Comparison of ENCODE assay signal across 7 mouse cellular contexts in genomic region chr19:46042476-46043011, GRCm38 (mm10). TPM values are rescaled to one million over a fixed set of nuclear protein-coding genes. Genes with fewer than 3 reads are reported as not detected.
A peak's percentile ranks its signal among the peaks of the same experiment; 100 is the strongest.
DNase-seq lines count a peak whose midpoint lies in the region; ATAC-seq and TF ChIP-seq lines count a peak whose summit lies in the region.

No protein-coding gene starts in this region.

- no peaks in the 10 kb centered on the region for H3K27me3 ChIP-seq in embryonic facial prominence, embryonic 12.5 days
- no peaks in the 10 kb centered on the region for H3K27me3 ChIP-seq in hindbrain, postnatal 0 days (ENCODE audit: insufficient read depth, low read length)
- H3K27me3 ChIP-seq in limb, embryonic 15.5 days: no peaks in the 10 kb centered on the region
- no peaks in the 10 kb centered on the region for H3K27me3 ChIP-seq in neural tube, embryonic 13.5 days

- peak overlapping the region; percentile 30; the same call in 1 of the 2 replicates for H3K27ac ChIP-seq in ES-E14 (ENCODE audit: insufficient read depth, low read depth, low read length, poor library complexity, severe bottlenecking)
- peak overlapping the region; percentile 99 for H3K27ac ChIP-seq in embryonic facial prominence, embryonic 12.5 days
- H3K27ac ChIP-seq in hindbrain, postnatal 0 days: peak overlapping the region; percentile 88
- H3K27ac ChIP-seq in limb, embryonic 15.5 days: peak overlapping the region; percentile 99
- H3K27ac ChIP-seq in neural tube, embryonic 13.5 days (replicated peaks): peak overlapping the region; percentile 99

- ATAC-seq in embryonic facial prominence, embryonic 12.5 days (ENCODE audit: insufficient number of reproducible peaks, insufficient read depth, low FRiP score, low TSS enrichment): peak; percentile 32; the same call in 1 of the 2 replicates
- ATAC-seq in hindbrain, postnatal 0 days: peak; percentile 4; the same call in 1 of the 2 replicates
- ATAC-seq in limb, embryonic 15.5 days (ENCODE audit: insufficient number of reproducible peaks, low FRiP score, low TSS enrichment, low read depth): no peak
- ATAC-seq in neural tube, embryonic 13.5 days (ENCODE audit: low read depth): peak; percentile 32

- TF ChIP-seq CTCF in hindbrain, postnatal 0 days (IDR thresholded peaks at IDR 0.05; ENCODE audit: low read depth): no peak

- DNase-seq in B cell, adult 2 months: peak; percentile 31 to 32
- DNase-seq in ES-E14 (ENCODE audit: low read depth, low spot score): no peak
- DNase-seq in hindbrain, postnatal 0 days (ENCODE audit: low spot score): peak; percentile 52
- no peak for DNase-seq in urinary bladder, postnatal 36 days (ENCODE audit: low spot score in 2 of 2)

- WGBS in embryonic facial prominence, embryonic 12.5 days: 3% methylated on average over 6 of the region's 6 CpGs
- 0% methylated on average over 6 of the region's 6 CpGs for WGBS in hindbrain, postnatal 0 days
- 3% methylated on average over 6 of the region's 6 CpGs for WGBS in limb, embryonic 15.5 days
- 1% methylated on average over 6 of the region's 6 CpGs for WGBS in neural tube, embryonic 13.5 days

- peak overlapping the region; percentile 86 for H3K4me2 ChIP-seq in embryonic facial prominence, embryonic 12.5 days (replicated peaks)
- H3K4me2 ChIP-seq in hindbrain, postnatal 0 days (ENCODE audit: low read depth, low read length): peak overlapping the region; percentile 82
- H3K4me2 ChIP-seq in limb, embryonic 15.5 days: peak overlapping the region; percentile 82
- peak overlapping the region; percentile 100 for H3K4me2 ChIP-seq in neural tube, embryonic 13.5 days

- H3K9me3 ChIP-seq in ES-E14 (ENCODE audit: control insufficient read depth, insufficient read depth, low read depth, low read length): no peaks in the 10 kb centered on the region
- H3K9me3 ChIP-seq in embryonic facial prominence, embryonic 12.5 days: no peaks in the 10 kb centered on the region
- no peaks in the 10 kb centered on the region for H3K9me3 ChIP-seq in hindbrain, postnatal 0 days (ENCODE audit: low read length)
- H3K9me3 ChIP-seq in limb, embryonic 15.5 days: no peaks in the 10 kb centered on the region
- no peaks in the 10 kb centered on the region for H3K9me3 ChIP-seq in neural tube, embryonic 13.5 days

- H3K4me3 ChIP-seq in ES-E14 (ENCODE audit: insufficient read depth in 1 of 2, low read depth in 1 of 2, low read length in 2 of 2, poor library complexity in 1 of 2, severe bottlenecking in 1 of 2): peak overlapping the region; percentile 23 to 96
- H3K4me3 ChIP-seq in embryonic facial prominence, embryonic 12.5 days: peak overlapping the region; percentile 94
- peak overlapping the region; percentile 59 for H3K4me3 ChIP-seq in hindbrain, postnatal 0 days (ENCODE audit: low read length)
- peak overlapping the region; percentile 96 for H3K4me3 ChIP-seq in limb, embryonic 15.5 days
- peak overlapping the region; percentile 95 for H3K4me3 ChIP-seq in neural tube, embryonic 13.5 days

- H3K4me1 ChIP-seq in ES-E14 (ENCODE audit: control insufficient read depth in 2 of 2, insufficient read depth in 2 of 2, low read length in 2 of 2, poor library complexity in 1 of 2): peaks cover 6 to 13% of the 10 kb centered on the region in 2 experiments
- peaks cover 62% of the 10 kb centered on the region for H3K4me1 ChIP-seq in embryonic facial prominence, embryonic 12.5 days
- peaks cover 50% of the 10 kb centered on the region for H3K4me1 ChIP-seq in hindbrain, postnatal 0 days (ENCODE audit: insufficient read depth, low read length)
- H3K4me1 ChIP-seq in limb, embryonic 15.5 days: peaks cover 71% of the 10 kb centered on the region
- peaks cover 74% of the 10 kb centered on the region for H3K4me1 ChIP-seq in neural tube, embryonic 13.5 days (replicated peaks)

- H3K36me3 ChIP-seq in ES-E14 (ENCODE audit: control insufficient read depth, insufficient read depth, low read length, poor library complexity, severe bottlenecking): peaks cover 6% of the 10 kb centered on the region; the same call in 1 of the 2 replicates
- no peaks in the 10 kb centered on the region for H3K36me3 ChIP-seq in embryonic facial prominence, embryonic 12.5 days
- H3K36me3 ChIP-seq in hindbrain, postnatal 0 days (ENCODE audit: insufficient read depth, low read length): no peaks in the 10 kb centered on the region
- H3K36me3 ChIP-seq in limb, embryonic 15.5 days: no peaks in the 10 kb centered on the region
- no peaks in the 10 kb centered on the region for H3K36me3 ChIP-seq in neural tube, embryonic 13.5 days

- in situ Hi-C loops in ES-E14 (cut with MboI; ENCODE audit: low sequenced_read_pairs in 2 of 2, unreplicated experiment in 2 of 2): no loop called here

- peak overlapping the region; percentile 67; the same call in 1 of the 2 replicates for H3K9ac ChIP-seq in ES-E14 (ENCODE audit: insufficient read depth, low read depth, low read length, poor library complexity, severe bottlenecking)
- H3K9ac ChIP-seq in embryonic facial prominence, embryonic 12.5 days: peak overlapping the region; percentile 62
- peak overlapping the region; percentile 53 for H3K9ac ChIP-seq in hindbrain, postnatal 0 days (replicated peaks; ENCODE audit: low read length)
- 0 out of 2 replicates have a peak overlapping the region, but pooled peaks have one; percentile 1 for H3K9ac ChIP-seq in limb, embryonic 15.5 days
- peak overlapping the region; percentile 99 for H3K9ac ChIP-seq in neural tube, embryonic 13.5 days

TF ChIP-seq in ES-E14, 5 proteins besides CTCF, POLR2A, EP300 and RAD21:
- no peak for TF ChIP-seq HCFC1 (IDR thresholded peaks at IDR 0.05; ENCODE audit: borderline replicate concordance, insufficient read depth, low read length)
- no peak for TF ChIP-seq CHD2 (IDR thresholded peaks at IDR 0.05; ENCODE audit: low read depth, low read length)
- no peak for TF ChIP-seq MAFK (IDR thresholded peaks at IDR 0.05; ENCODE audit: insufficient read depth, low read depth, low read length)
- no peak for TF ChIP-seq ZC3H11A (IDR thresholded peaks at IDR 0.05; ENCODE audit: borderline replicate concordance, low read depth, low read length)
- TF ChIP-seq ZNF384 (IDR thresholded peaks at IDR 0.05; ENCODE audit: low read depth, low read length): no peak

RNA-seq across cellular contexts. Expression of gene Pprc1, which starts 2.1 kb away (rescaled TPM):
- 68.4 and 75.1 TPM in 2 replicates for total RNA-seq in ES-E14 (2012; rRNA removed)
- polyA plus RNA-seq in embryonic facial prominence, embryonic 12.5 days (2016; fragmentation: Nextera tagmentation; extraction: Ambion mirVana): 37.9 and 39.7 TPM in 2 replicates
- total RNA-seq in hindbrain, postnatal 0 days (2014; rRNA removed): 9.3 and 25.0 TPM in 2 replicates
- 7.9 and 9.0 TPM in 2 replicates for polyA plus RNA-seq in hindbrain, postnatal 0 days (2015; fragmentation: Nextera tagmentation; extraction: Ambion mirVana)
- polyA plus RNA-seq in limb, embryonic 15.5 days (2015; fragmentation: Nextera tagmentation; extraction: Ambion mirVana): 36.8 and 37.0 TPM in 2 replicates
- polyA plus RNA-seq in neural tube, embryonic 13.5 days (2015; fragmentation: Nextera tagmentation; extraction: Ambion mirVana): 17.1 and 25.1 TPM in 2 replicates

RNA-seq across cellular contexts. Expression of gene Ldb1, which starts 2.5 kb away (rescaled TPM):
- total RNA-seq in ES-E14 (2012; rRNA removed): 123 and 207 TPM in 2 replicates
- 131 and 142 TPM in 2 replicates for polyA plus RNA-seq in embryonic facial prominence, embryonic 12.5 days (2016; fragmentation: Nextera tagmentation; extraction: Ambion mirVana)
- total RNA-seq in hindbrain, postnatal 0 days (2014; rRNA removed): 139 and 140 TPM in 2 replicates
- 76.8 and 83.0 TPM in 2 replicates for polyA plus RNA-seq in hindbrain, postnatal 0 days (2015; fragmentation: Nextera tagmentation; extraction: Ambion mirVana)
- polyA plus RNA-seq in limb, embryonic 15.5 days (2015; fragmentation: Nextera tagmentation; extraction: Ambion mirVana): 87.0 and 103 TPM in 2 replicates
- 128 and 132 TPM in 2 replicates for polyA plus RNA-seq in neural tube, embryonic 13.5 days (2015; fragmentation: Nextera tagmentation; extraction: Ambion mirVana)

RNA-seq across cellular contexts. Expression of gene Nolc1, which starts 33.1 kb away (rescaled TPM):
- total RNA-seq in ES-E14 (2012; rRNA removed): 134 and 140 TPM in 2 replicates
- polyA plus RNA-seq in embryonic facial prominence, embryonic 12.5 days (2016; fragmentation: Nextera tagmentation; extraction: Ambion mirVana): 93.8 and 102 TPM in 2 replicates
- 24.1 and 26.9 TPM in 2 replicates for total RNA-seq in hindbrain, postnatal 0 days (2014; rRNA removed)
- polyA plus RNA-seq in hindbrain, postnatal 0 days (2015; fragmentation: Nextera tagmentation; extraction: Ambion mirVana): 57.7 and 61.6 TPM in 2 replicates
- polyA plus RNA-seq in limb, embryonic 15.5 days (2015; fragmentation: Nextera tagmentation; extraction: Ambion mirVana): 70.4 and 79.6 TPM in 2 replicates
- 60.1 and 73.6 TPM in 2 replicates for polyA plus RNA-seq in neural tube, embryonic 13.5 days (2015; fragmentation: Nextera tagmentation; extraction: Ambion mirVana)

RNA-seq across cellular contexts. Expression of gene Hps6, which starts 39.2 kb away (rescaled TPM):
- 4.9 and 6.9 TPM in 2 replicates for total RNA-seq in ES-E14 (2012; rRNA removed)
- polyA plus RNA-seq in embryonic facial prominence, embryonic 12.5 days (2016; fragmentation: Nextera tagmentation; extraction: Ambion mirVana): 6.1 and 7.2 TPM in 2 replicates
- 10.6 and 13.1 TPM in 2 replicates for total RNA-seq in hindbrain, postnatal 0 days (2014; rRNA removed)
- 4.7 TPM in 2 replicates for polyA plus RNA-seq in hindbrain, postnatal 0 days (2015; fragmentation: Nextera tagmentation; extraction: Ambion mirVana)
- 8.8 and 9.2 TPM in 2 replicates for polyA plus RNA-seq in limb, embryonic 15.5 days (2015; fragmentation: Nextera tagmentation; extraction: Ambion mirVana)
- 4.0 and 4.7 TPM in 2 replicates for polyA plus RNA-seq in neural tube, embryonic 13.5 days (2015; fragmentation: Nextera tagmentation; extraction: Ambion mirVana)

RNA-seq across cellular contexts. Expression of gene Armh3, which starts 44.3 kb away (rescaled TPM):
- 8.0 and 10.1 TPM in 2 replicates for total RNA-seq in ES-E14 (2012; rRNA removed)
- polyA plus RNA-seq in embryonic facial prominence, embryonic 12.5 days (2016; fragmentation: Nextera tagmentation; extraction: Ambion mirVana): 20.0 and 21.5 TPM in 2 replicates
- 17.5 and 19.1 TPM in 2 replicates for total RNA-seq in hindbrain, postnatal 0 days (2014; rRNA removed)
- 15.0 and 16.5 TPM in 2 replicates for polyA plus RNA-seq in hindbrain, postnatal 0 days (2015; fragmentation: Nextera tagmentation; extraction: Ambion mirVana)
- 16.3 and 17.3 TPM in 2 replicates for polyA plus RNA-seq in limb, embryonic 15.5 days (2015; fragmentation: Nextera tagmentation; extraction: Ambion mirVana)
- 24.8 and 25.0 TPM in 2 replicates for polyA plus RNA-seq in neural tube, embryonic 13.5 days (2015; fragmentation: Nextera tagmentation; extraction: Ambion mirVana)

Comparison
In these comparisons a context has a peak if more than half of its experiments do, and no peak if none do; other contexts are left out.
1. DNase-seq: peak in B cell, adult 2 months (2 of 2) and hindbrain, postnatal 0 days (single experiment); none in ES-E14 (single experiment) and urinary bladder, postnatal 36 days (0 of 2).
2. H3K27ac ChIP-seq: peak in every context shown above with its lines; median percentile 99 in embryonic facial prominence, embryonic 12.5 days; 99 in limb, embryonic 15.5 days; 99 in neural tube, embryonic 13.5 days; 88 in hindbrain, postnatal 0 days; 30 in ES-E14.
3. H3K9ac ChIP-seq: peak in every context shown above with its lines; median percentile 99 in neural tube, embryonic 13.5 days; 67 in ES-E14; 62 in embryonic facial prominence, embryonic 12.5 days; 53 in hindbrain, postnatal 0 days; 1 in limb, embryonic 15.5 days.
4. Peak in every context shown above with its lines, with median percentiles within 50 percentile points of each other: H3K4me3 ChIP-seq and H3K4me2 ChIP-seq.